Mouse (Mus musculus) olfactory bulb, adult 2 months (tissue): ENCODE results near the gene Klhdc7b.

Experiments used
- CTCF ChIP-seq: fragments of 200-500 bp; IDR thresholded peaks from 2 replicates; pipeline ENCODE4 v1.5.1; 2012; ENCODE audit warnings: low read depth, mild to moderate bottlenecking, low read length, moderate library complexity; ENCODE audit not compliant: insufficient read depth
- POLR2A ChIP-seq: fragments of 200-500 bp; IDR thresholded peaks from 2 replicates; pipeline ENCODE4 v1.6.1; 2012; ENCODE audit warnings: mild to moderate bottlenecking, low read depth, low read length, moderate library complexity; ENCODE audit not compliant: insufficient read depth

DNA sequence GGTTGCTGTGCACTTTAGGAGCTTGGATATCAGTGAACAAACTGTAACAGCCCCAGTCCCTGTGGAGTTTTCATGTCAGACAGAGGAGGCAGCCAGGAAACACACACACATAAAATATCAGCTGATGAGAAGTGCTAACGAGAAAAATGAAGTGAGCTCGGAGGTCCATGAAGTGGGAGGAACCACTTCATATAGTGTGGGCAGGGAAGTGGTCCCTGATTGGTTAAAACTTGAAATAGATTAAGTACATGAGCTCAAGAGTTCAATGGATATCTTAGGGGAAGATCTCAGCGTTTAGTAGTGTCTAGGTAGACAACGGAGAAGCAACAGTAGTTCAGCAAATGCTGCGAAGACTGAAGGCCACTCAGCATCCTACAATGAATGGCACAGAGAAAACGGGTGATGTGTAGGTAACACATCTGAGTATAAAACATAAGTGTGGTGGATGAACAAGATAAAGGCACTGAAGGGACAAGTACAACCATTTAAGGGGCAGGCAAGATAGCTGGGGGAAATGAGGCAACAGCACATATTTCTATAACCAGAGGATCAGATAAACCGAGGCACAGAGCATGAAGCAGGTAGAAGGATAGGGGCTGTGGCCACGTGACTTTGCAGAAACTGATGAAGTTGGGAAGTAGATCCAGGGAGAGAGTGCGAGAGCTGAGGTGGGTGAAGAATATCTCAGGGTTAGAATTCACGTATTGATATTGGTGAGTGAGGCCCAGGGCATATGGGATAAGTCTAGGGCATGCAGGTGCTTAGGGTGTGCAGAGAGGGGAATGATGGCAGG, 20.3 kb downstream of the Klhdc7b start:
- no peak for TF ChIP-seq POLR2A
- no peak for TF ChIP-seq CTCF
